In the genomic region with DNA sequence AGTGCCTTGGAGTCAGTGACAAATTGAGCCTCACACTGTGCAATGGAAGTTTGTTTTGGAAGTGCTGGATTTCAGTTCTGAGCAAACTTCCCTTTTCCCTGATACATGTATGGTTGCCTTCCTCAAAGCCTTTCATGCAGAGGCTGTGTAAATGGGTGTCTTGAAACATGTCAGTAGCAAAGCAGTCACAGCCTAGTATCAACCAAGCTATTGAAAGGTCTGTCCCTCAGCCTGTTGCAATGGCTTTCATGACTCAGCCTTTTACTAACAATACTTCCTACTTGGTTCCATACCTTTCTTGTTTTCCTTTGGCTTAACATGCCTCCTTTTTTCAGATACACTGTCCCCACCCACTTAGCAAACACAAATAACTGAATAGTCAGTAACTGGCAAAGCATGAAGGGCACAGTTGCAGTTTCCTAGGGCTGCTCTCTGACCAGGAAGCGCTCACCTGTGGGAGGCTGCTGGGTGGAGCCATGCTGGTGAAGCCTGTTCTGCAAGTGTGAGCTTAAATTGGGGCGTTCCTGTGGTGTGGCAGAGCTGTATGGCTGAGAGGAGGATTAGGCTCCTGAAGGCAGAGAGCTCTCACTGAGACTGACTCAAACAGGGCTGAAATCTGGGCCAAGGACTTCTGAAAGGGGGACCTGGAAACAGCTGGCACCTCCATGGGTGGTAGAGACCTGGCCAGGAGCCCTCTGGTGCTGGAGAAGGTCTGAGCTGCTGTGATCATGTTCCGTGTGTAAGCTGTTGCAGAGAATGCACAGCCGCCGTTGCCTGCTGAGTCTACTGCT, we compare ENCODE assay signal across 9 mouse cellular contexts.
DNase-seq lines count a peak whose midpoint lies in the region; ATAC-seq and TF ChIP-seq lines count a peak whose summit lies in the region.
"Had no signal": no experiment of that assay in that cellular context is flagged by ENCODE, and none has a peak within 500 bp of the region (broad histone marks: within the 10 kb centered on the region; RNA-seq: fewer than 3 reads in every experiment).

No protein-coding gene starts in this region.

- ATAC-seq in cerebellum, adult (ENCODE audit: insufficient number of reproducible peaks, low FRiP score, low TSS enrichment): peak; percentile 36; the same call in 1 of the 2 replicates
- ATAC-seq in Patski: peak; percentile 78
- peak; percentile 93 for ATAC-seq in lung, embryonic 16.5 days (ENCODE audit: low read depth)
- peak; percentile 95 for ATAC-seq in stomach, embryonic 15.5 days (ENCODE audit: insufficient read depth, low FRiP score, low read depth)
- ATAC-seq in erythroblast, adult 5-6 weeks (replicated peaks; ENCODE audit: low FRiP score, poor library complexity, severe bottlenecking): no peak

- no peaks in the 10 kb centered on the region for H3K27me3 ChIP-seq in Patski
- H3K27me3 ChIP-seq in lung, embryonic 16.5 days (ENCODE audit: control insufficient read depth, insufficient read depth, low read depth, low read length): no peaks in the 10 kb centered on the region
- no peaks in the 10 kb centered on the region for H3K27me3 ChIP-seq in stomach, embryonic 15.5 days (replicated peaks)

- no peak for DNase-seq in cerebellum, adult 11 months
- no peak for DNase-seq in Patski (ENCODE audit: low read depth, low spot score)
- peak; percentile 16 for DNase-seq in embryo, embryonic 9.5 days (ENCODE audit: extremely low spot score)
- DNase-seq in kidney, adult 11 months: peak; percentile 90

- no peaks in the 10 kb centered on the region for H3K9me3 ChIP-seq in lung, embryonic 16.5 days (ENCODE audit: control insufficient read depth, low read length)
- H3K9me3 ChIP-seq in stomach, embryonic 15.5 days: no peaks in the 10 kb centered on the region

- H3K9ac ChIP-seq in lung, embryonic 16.5 days (ENCODE audit: low read length): peak overlapping the region; percentile 56; the same call in 1 of the 2 replicates
- H3K9ac ChIP-seq in stomach, embryonic 15.5 days: no peak overlapping the region

- CTCF ChIA-PET in Patski (lab: Charles Lee): interaction anchor here (0.7 kb wide), 1 partner anchor 14 kb away, joined by 3 read pairs; no protein-coding TSS in a partner anchor

- no peaks in the 10 kb centered on the region for H3K36me3 ChIP-seq in lung, embryonic 16.5 days (ENCODE audit: control insufficient read depth, insufficient read depth, low read length)
- H3K36me3 ChIP-seq in stomach, embryonic 15.5 days: no peaks in the 10 kb centered on the region

- no peak for TF ChIP-seq CTCF in Patski (IDR thresholded peaks at IDR 0.05)

- H3K4me3 ChIP-seq in lung, embryonic 16.5 days (ENCODE audit: low read length): peak overlapping the region; percentile 40
- peak overlapping the region; percentile 42 for H3K4me3 ChIP-seq in stomach, embryonic 15.5 days (replicated peaks)
- H3K4me3 ChIP-seq: erythroblast, embryonic 14.5 days had no signal

- peak overlapping the region; percentile 43 for H3K4me2 ChIP-seq in lung, embryonic 16.5 days (ENCODE audit: low read depth, low read length)
- peak overlapping the region; percentile 26; the same call in 1 of the 2 replicates for H3K4me2 ChIP-seq in stomach, embryonic 15.5 days

- peak overlapping the region; percentile 84 for H3K27ac ChIP-seq in lung, embryonic 16.5 days (ENCODE audit: low read length)
- peak overlapping the region; percentile 93 for H3K27ac ChIP-seq in stomach, embryonic 15.5 days

- in situ Hi-C loops in Patski (cut with MboI; ENCODE audit: low pct_unique_long_range_greater_than_20kb): no loop called here

- peaks cover 20% of the 10 kb centered on the region for H3K4me1 ChIP-seq in lung, embryonic 16.5 days (replicated peaks; ENCODE audit: control insufficient read depth, insufficient read depth, low read length)
- H3K4me1 ChIP-seq in stomach, embryonic 15.5 days: peaks cover 8% of the 10 kb centered on the region; the same call in 1 of the 2 replicates

- POLR2A ChIA-PET in Patski (lab: Charles Lee): interaction anchor here (0.6 kb wide), 1 partner anchor 27 kb away, joined by 3 read pairs; no protein-coding TSS in a partner anchor

- WGBS in lung, embryonic 16.5 days: 41% methylated on average over 5 of the region's 5 CpGs
- 52% methylated on average over 5 of the region's 5 CpGs for WGBS in stomach, embryonic 15.5 days

Comparison
In these comparisons a context has a peak if more than half of its experiments do, and no peak if none do; other contexts are left out.
1. DNase-seq: peak in embryo, embryonic 9.5 days (single experiment) and kidney, adult 11 months (single experiment); none in cerebellum, adult 11 months (single experiment) and Patski (single experiment).